Mouse (Mus musculus) midbrain, embryonic 12.5 days (tissue): ENCODE measurements around the gene Rab36. TPM values are rescaled to one million over a fixed set of nuclear protein-coding genes. Genes with fewer than 3 reads are reported as not detected.

Experiments
- ATAC-seq: fragments of 200-750 bp; cut with Nextera tagmentation; 2 replicates; pipeline ENCODE4 v1.8.0; 2017; ENCODE audit warnings: low read depth, moderate TSS enrichment, moderate library complexity; ENCODE audit not compliant: low FRiP score
- H3K27ac ChIP-seq: fragments of 300-500 bp; sonication (generic); replicated peaks from 2 replicates; pipeline ENCODE4 v1.5.1; 2016; ENCODE audit warnings: mild to moderate bottlenecking
- H3K27me3 ChIP-seq: fragments of 300-500 bp; sonication (generic); 2 replicates; pipeline ENCODE4 v1.6.1; 2016; ENCODE audit warnings: mild to moderate bottlenecking
- H3K36me3 ChIP-seq: fragments of 300-500 bp; sonication (generic); 2 replicates; pipeline ENCODE4 v1.6.1; 2016
- H3K4me1 ChIP-seq: fragments of 300-500 bp; sonication (generic); 2 replicates; pipeline ENCODE4 v1.6.1; 2016
- H3K4me2 ChIP-seq: fragments of 300-500 bp; sonication (generic); replicated peaks from 2 replicates; pipeline ENCODE4 v1.6.1; 2016; ENCODE audit warnings: mild to moderate bottlenecking, moderate library complexity
- H3K4me3 ChIP-seq: fragments of 300-500 bp; sonication (generic); 2 replicates; pipeline ENCODE4 v1.5.1; 2016; ENCODE audit warnings: mild to moderate bottlenecking
- H3K9ac ChIP-seq: fragments of 300-500 bp; sonication (generic); replicated peaks from 2 replicates; pipeline ENCODE4 v1.6.1; 2016; ENCODE audit warnings: mild to moderate bottlenecking, moderate library complexity
- H3K9me3 ChIP-seq: fragments of 300-500 bp; sonication (generic); 2 replicates; pipeline ENCODE4 v1.6.1; 2016; ENCODE audit warnings: mild to moderate bottlenecking
- WGBS: fragments of 180-500 bp; shearing (Covaris S2); methylation state at CpG from one replicate; pipeline ENCODE4 v1.1.7; 2016; 5-methylcytosine and 5-hydroxymethylcytosine counted together
- polyA plus RNA-seq: library from polyadenylated mRNA; unstranded; fragments of >200 nt; fragmentation: Nextera tagmentation; extraction: Ambion mirVana; gene quantifications from 2 replicates; pipeline ENCODE4 v1.2.1, GENCODE M21; 2016

Rab36 gene
- polyA plus RNA-seq, 1 experiment from 2014 or later = 12.2 TPM

DNA sequence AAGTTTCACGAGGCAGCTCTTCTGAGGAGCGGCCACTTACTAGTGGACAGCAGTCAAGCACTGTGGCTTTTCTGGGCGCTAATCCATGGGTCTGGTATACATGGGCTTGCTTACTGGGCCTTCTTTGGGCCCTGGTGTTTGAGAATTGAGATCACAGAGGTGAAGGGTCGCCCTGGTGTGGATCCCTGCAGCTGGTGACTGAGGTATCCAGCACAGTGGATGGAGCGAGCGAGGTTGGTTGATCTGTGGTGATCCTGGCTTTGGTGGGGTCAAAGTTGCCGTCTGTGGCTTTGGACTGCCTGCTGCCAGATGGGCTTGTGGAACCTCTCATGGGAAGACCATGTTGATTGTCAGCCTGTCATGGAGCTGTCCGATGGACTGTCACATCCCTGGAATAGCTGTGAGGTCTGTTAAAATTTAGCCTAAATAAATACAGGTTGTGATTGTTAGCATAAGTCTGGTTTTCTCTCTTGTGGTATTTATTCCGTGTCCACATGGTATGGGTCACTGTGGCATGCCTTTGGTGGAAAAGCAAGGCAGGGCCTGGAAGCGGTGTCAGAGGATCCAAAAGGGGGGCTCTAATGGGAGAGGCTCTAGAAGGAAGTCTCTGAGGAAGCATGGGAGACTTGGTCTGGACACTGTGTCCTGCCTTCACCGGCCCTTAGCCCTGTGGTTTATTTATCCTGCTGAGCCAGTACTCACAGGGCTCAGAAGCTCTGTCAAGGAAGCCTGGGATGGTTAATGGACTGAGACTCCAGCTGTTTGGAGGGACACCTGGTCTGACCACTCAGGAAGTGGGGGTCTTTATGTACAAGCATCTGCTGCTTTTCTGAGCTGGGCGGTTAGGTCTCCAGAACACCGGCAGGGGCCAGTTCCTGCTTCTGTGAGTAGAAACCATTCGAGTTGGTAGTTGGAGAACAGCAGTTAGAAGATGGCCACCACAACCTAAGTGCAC lies 41.6 kb downstream of the Rab36 start:
- Histone ChIP-seq H3K27ac (no peak overlapping the region), H3K9me3 (no peaks in the 10 kb centered on the region), H3K4me3 (no peak overlapping the region), H3K36me3 (no peaks in the 10 kb centered on the region), H3K9ac (no peak overlapping the region), H3K4me1 (peaks cover 12% of the 10 kb centered on the region; the same call in 1 of the 2 replicates), H3K27me3 (no peaks in the 10 kb centered on the region), H3K4me2 (no peak overlapping the region)
- 81% methylated on average over 14 of the region's 14 CpGs for WGBS
- no peak for ATAC-seq

DNA sequence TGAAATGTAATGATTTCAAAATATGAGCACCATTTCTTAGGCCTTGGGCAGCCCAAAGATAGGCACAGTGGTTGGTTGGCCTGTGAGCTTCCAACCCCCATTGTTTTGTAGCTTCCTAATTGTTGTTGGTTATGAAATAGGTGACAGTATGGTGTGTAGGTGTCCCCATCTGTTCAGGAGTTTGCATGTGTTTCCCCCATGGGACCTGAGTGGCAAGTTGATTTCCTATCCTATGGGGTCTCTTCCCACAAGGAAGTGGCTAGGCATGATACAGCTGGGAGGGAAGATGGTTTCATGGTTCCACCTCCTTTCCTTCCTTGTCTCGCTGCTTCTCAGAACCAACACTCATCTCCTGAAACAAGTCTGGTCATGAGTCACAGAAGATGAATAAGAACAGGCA lies 48.5 kb downstream of the Rab36 start:
- Histone ChIP-seq H3K27ac (no peak overlapping the region), H3K4me1 (no peaks in the 10 kb centered on the region; the same call in 1 of the 2 replicates), H3K4me3 (no peak overlapping the region), H3K9ac (no peak overlapping the region), H3K9me3 (no peaks in the 10 kb centered on the region), H3K4me2 (no peak overlapping the region), H3K27me3 (no peaks in the 10 kb centered on the region), H3K36me3 (no peaks in the 10 kb centered on the region)
- ATAC-seq = no peak
- WGBS = 91% methylated on average over 1 of the region's 1 CpGs

- Histone ChIP-seq H3K27me3 (no peaks in the 10 kb centered on the region), H3K36me3 (no peaks in the 10 kb centered on the region), H3K4me3 (no peak overlapping the region), H3K4me1 (peaks cover 8% of the 10 kb centered on the region), H3K27ac (no peak overlapping the region), H3K4me2 (no peak overlapping the region), H3K9me3 (no peaks in the 10 kb centered on the region), H3K9ac (no peak overlapping the region)
- no peak for ATAC-seq
- WGBS = 90% methylated on average over 4 of the region's 4 CpGs
Observed at GRCm38 (mm10) chr10:75088471-75088870, 51.6 kb downstream of the Rab36 start.

GRCm38 (mm10) chr10:75091478-75092152 lies 54.8 kb downstream of the Rab36 start:
- no peaks in the 10 kb centered on the region for H3K9me3 ChIP-seq
- H3K27me3 ChIP-seq = no peaks in the 10 kb centered on the region; the same call in 1 of the 2 replicates
- no peak overlapping the region for H3K4me3 ChIP-seq
- H3K9ac ChIP-seq = no peak overlapping the region
- H3K4me1 ChIP-seq = peaks cover 14% of the 10 kb centered on the region
- WGBS = 86% methylated on average over 10 of the region's 10 CpGs
- no peaks in the 10 kb centered on the region for H3K36me3 ChIP-seq
- no peak for ATAC-seq
- no peak overlapping the region for H3K4me2 ChIP-seq
- no peak overlapping the region for H3K27ac ChIP-seq

GRCm38 (mm10) chr10:75093252-75093987 lies 56.6 kb downstream of the Rab36 start:
- Histone ChIP-seq H3K27ac (no peak overlapping the region), H3K4me2 (0 out of 2 replicates have a peak overlapping the region, but pooled peaks have one; percentile 5), H3K9ac (no peak overlapping the region), H3K9me3 (no peaks in the 10 kb centered on the region), H3K4me1 (peaks cover 22% of the 10 kb centered on the region), H3K27me3 (no peaks in the 10 kb centered on the region; the same call in 1 of the 2 replicates), H3K4me3 (no peak overlapping the region), H3K36me3 (no peaks in the 10 kb centered on the region)
- peak; percentile 23; the same call in 1 of the 2 replicates for ATAC-seq
- 63% methylated on average over 22 of the region's 22 CpGs for WGBS

GRCm38 (mm10) chr10:75094338-75094737 lies 57.5 kb downstream of the Rab36 start:
- H3K9ac ChIP-seq = no peak overlapping the region
- no peaks in the 10 kb centered on the region for H3K9me3 ChIP-seq
- H3K36me3 ChIP-seq = no peaks in the 10 kb centered on the region
- H3K4me2 ChIP-seq = no peak overlapping the region
- 96% methylated on average over 1 of the region's 1 CpGs for WGBS
- no peak for ATAC-seq
- no peaks in the 10 kb centered on the region; the same call in 1 of the 2 replicates for H3K27me3 ChIP-seq
- H3K4me1 ChIP-seq = peaks cover 29% of the 10 kb centered on the region
- no peak overlapping the region for H3K27ac ChIP-seq
- H3K4me3 ChIP-seq = no peak overlapping the region

- no peaks in the 10 kb centered on the region for H3K36me3 ChIP-seq
- H3K4me2 ChIP-seq = no peak overlapping the region
- ATAC-seq = no peak
- peaks cover 29% of the 10 kb centered on the region for H3K4me1 ChIP-seq
- H3K27ac ChIP-seq = no peak overlapping the region
- H3K4me3 ChIP-seq = no peak overlapping the region
- WGBS = 94% methylated on average over 7 of the region's 7 CpGs
- no peaks in the 10 kb centered on the region for H3K9me3 ChIP-seq
- no peaks in the 10 kb centered on the region; the same call in 1 of the 2 replicates for H3K27me3 ChIP-seq
- no peak overlapping the region for H3K9ac ChIP-seq
Observed at GRCm38 (mm10) chr10:75095216-75095615, 58.4 kb downstream of the Rab36 start.

- H3K27ac ChIP-seq = peak overlapping the region; percentile 56
- no peaks in the 10 kb centered on the region for H3K36me3 ChIP-seq
- H3K4me1 ChIP-seq = peaks cover 25% of the 10 kb centered on the region
- no peak overlapping the region for H3K9ac ChIP-seq
- no peak overlapping the region for H3K4me3 ChIP-seq
- WGBS = 31% methylated on average over 10 of the region's 10 CpGs
- no peaks in the 10 kb centered on the region for H3K9me3 ChIP-seq
- peak; percentile 85 for ATAC-seq
- H3K27me3 ChIP-seq = no peaks in the 10 kb centered on the region; the same call in 1 of the 2 replicates
- H3K4me2 ChIP-seq = no peak overlapping the region
Observed at GRCm38 (mm10) chr10:75098446-75099183, 61.8 kb downstream of the Rab36 start.

GRCm38 (mm10) chr10:75100298-75100697 lies 63.4 kb downstream of the Rab36 start:
- WGBS = 77% methylated on average over 7 of the region's 7 CpGs
- Histone ChIP-seq H3K4me2 (no peak overlapping the region), H3K9ac (no peak overlapping the region), H3K27me3 (no peaks in the 10 kb centered on the region), H3K27ac (no peak overlapping the region), H3K36me3 (no peaks in the 10 kb centered on the region), H3K4me3 (no peak overlapping the region), H3K4me1 (peaks cover 36% of the 10 kb centered on the region), H3K9me3 (no peaks in the 10 kb centered on the region)
- ATAC-seq = no peak

DNA sequence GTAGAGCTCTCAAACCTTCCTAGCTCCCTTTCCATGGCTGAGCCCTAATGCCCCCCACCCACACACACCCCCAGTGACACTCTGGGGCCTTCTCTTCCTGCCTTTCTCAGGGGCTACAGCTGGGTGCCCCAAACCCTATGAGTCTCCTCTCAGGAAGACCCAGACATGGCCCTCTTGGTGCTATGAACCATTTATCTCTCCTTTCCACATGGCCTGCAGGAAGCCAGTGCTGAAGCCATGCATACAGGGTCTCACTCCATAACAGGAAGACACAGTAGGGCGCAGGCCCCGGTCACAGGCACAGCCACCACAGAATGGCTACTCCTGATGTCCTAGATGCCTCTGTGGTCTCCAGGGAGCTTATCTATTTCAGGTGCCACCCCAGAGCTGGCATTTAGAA lies 66.6 kb downstream of the Rab36 start:
- no peak overlapping the region for H3K27ac ChIP-seq
- no peak overlapping the region for H3K4me2 ChIP-seq
- H3K27me3 ChIP-seq = no peaks in the 10 kb centered on the region
- H3K9me3 ChIP-seq = no peaks in the 10 kb centered on the region
- no peak overlapping the region for H3K9ac ChIP-seq
- H3K4me3 ChIP-seq = no peak overlapping the region
- H3K36me3 ChIP-seq = no peaks in the 10 kb centered on the region
- peaks cover 42% of the 10 kb centered on the region for H3K4me1 ChIP-seq
- WGBS = 90% methylated on average over 2 of the region's 2 CpGs
- ATAC-seq = no peak
